Mouse (Mus musculus) left cerebral cortex, adult 2 months (tissue): ENCODE results near the gene Gm128. TPM values are rescaled to one million over a fixed set of nuclear protein-coding genes. Genes with fewer than 3 reads are reported as not detected.
"Not testable (repeated sequence)": the region's sequence is repeated elsewhere in the genome, so short reads cannot be mapped to it uniquely, and the experiment has no call there.

Source experiments
- DNase-seq, 2 experiments: peaks; one replicate each; pipeline ENCODE4 v3.0.0; 2021 to 2022; ENCODE audit warnings: low spot score in 2 of 2, mixed read lengths in 1 of 2; ENCODE audit errors: extremely low spot score in 1 of 2
- H3K27ac ChIP-seq: fragments of 200-600 bp; 2 replicates; pipeline ENCODE4 v1.8.1; 2022
- H3K4me3 ChIP-seq: fragments of 200-600 bp; 2 replicates; pipeline ENCODE4 v1.8.1; 2022
- CTCF ChIP-seq: fragments of 200-600 bp; IDR thresholded peaks from 2 replicates; pipeline ENCODE4 v1.8.1; 2022; ENCODE audit warnings: antibody characterized with exemption, mild to moderate bottlenecking, moderate library complexity
- intact Hi-C: fragments of 180-260 bp; cut with DNase I; formaldehyde crosslinking; loops from one replicate; pipeline ENCODE4 v1.15.1; 2025
- total RNA-seq, 2 experiments: library from RNA; stranded (reverse); gene quantifications; 2 replicates each; pipeline ENCODE4 v1.2.3; 2021

Gene Gm128
- total RNA-seq, 2 experiments from 2014 or later: 0.20 to 0.61 TPM

GRCm38 (mm10) chr3:95228148-95228893 lies 13.1 kb downstream of the Gm128 start, which contains the start of gene Cdc42se1:
TSS of gene Cdc42se1 (plus strand) at chr3:95228732.
- no peak for TF ChIP-seq CTCF
- Histone ChIP-seq H3K27ac (peak within 1 kb of the TSS; percentile 99), H3K4me3 (peak within 1 kb of the TSS; percentile 65)
- intact Hi-C loops: loop anchor here (1.0 to 5.0 kb wide), 3 partner anchors 11 to 204 kb away; partner anchors contain the start of genes Arnt and Gabpb2
- peak; percentile 88 to 89 for DNase-seq

GRCm38 (mm10) chr3:95227214-95227613 lies 14.2 kb downstream of the Gm128 start:
- intact Hi-C loops: loop anchor here (5.0 kb wide), 2 partner anchors 40 to 205 kb away; partner anchors contain the start of gene Arnt
- no peak for DNase-seq
- Histone ChIP-seq H3K27ac (peak overlapping the region; percentile 99), H3K4me3 (peak overlapping the region; percentile 65)
- no peak for TF ChIP-seq CTCF

- Histone ChIP-seq H3K4me3 (peak overlapping the region; percentile 21), H3K27ac (peak overlapping the region; percentile 17; the same call in 1 of the 2 replicates)
- no peak for TF ChIP-seq CTCF
- DNase-seq: no peak
- intact Hi-C loops: no loop called here
Observed at GRCm38 (mm10) chr3:95224295-95224694, 17.1 kb downstream of the Gm128 start.

- no peak for TF ChIP-seq CTCF
- no peak for DNase-seq
- intact Hi-C loops: no loop called here
- Histone ChIP-seq H3K4me3 (no peak overlapping the region), H3K27ac (no peak overlapping the region)
Observed at GRCm38 (mm10) chr3:95223041-95223440, 18.4 kb downstream of the Gm128 start.

GRCm38 (mm10) chr3:95218466-95219137 lies 22.8 kb downstream of the Gm128 start:
- no peak for DNase-seq
- no peak overlapping the region; the same call in 1 of the 2 replicates for H3K27ac ChIP-seq
- intact Hi-C loops: loop anchor here (5.0 kb wide), 1 partner anchor 44 kb away; no protein-coding TSS in a partner anchor
- peak overlapping the region; percentile 80 for H3K4me3 ChIP-seq
- peak; percentile 12 for TF ChIP-seq CTCF

- intact Hi-C loops: loop anchor here (1.0 to 5.0 kb wide), 4 partner anchors 11 to 77 kb away; partner anchors contain the start of genes Cdc42se1 and Mindy1
- Histone ChIP-seq H3K4me3 (peak within 1 kb of the TSS; percentile 80), H3K27ac (peak within 1 kb of the TSS; percentile 99)
- DNase-seq: peak; percentile 88 to 90
- peak; percentile 88 for TF ChIP-seq CTCF
Observed at GRCm38 (mm10) chr3:95217255-95218134, 23.9 kb downstream of the Gm128 start, which contains the start of gene Gabpb2. TSS of gene Gabpb2 (minus strand) at chr3:95217916.

GRCm38 (mm10) chr3:95216655-95217254 lies 24.6 kb downstream of the Gm128 start:
- Histone ChIP-seq H3K4me3 (peak overlapping the region; percentile 80), H3K27ac (peak overlapping the region; percentile 99; the same call in 1 of the 2 replicates)
- intact Hi-C loops: loop anchor here (1.0 to 5.0 kb wide), 4 partner anchors 12 to 76 kb away; partner anchors contain the start of genes Cdc42se1 and Mindy1
- no peak for TF ChIP-seq CTCF
- no peak for DNase-seq

GRCm38 (mm10) chr3:95213609-95213975 lies 27.8 kb downstream of the Gm128 start:
- TF ChIP-seq CTCF: no peak
- intact Hi-C loops: no loop called here
- H3K4me3 ChIP-seq: no peak overlapping the region
- H3K27ac ChIP-seq: no peak overlapping the region
- no peak for DNase-seq

GRCm38 (mm10) chr3:95212889-95213608 lies 28.3 kb downstream of the Gm128 start:
- DNase-seq, H3K27ac ChIP-seq, intact Hi-C loops, H3K4me3 ChIP-seq: not testable (repeated sequence)

- Histone ChIP-seq H3K27ac (no peak overlapping the region), H3K4me3 (no peak overlapping the region)
- TF ChIP-seq CTCF: no peak
- DNase-seq: no peak
- intact Hi-C loops: no loop called here
Observed at GRCm38 (mm10) chr3:95210585-95210984, 30.8 kb downstream of the Gm128 start.
